Mouse (Mus musculus) ES-CJ7 (cell line): ENCODE measurements at regions not wholly inside any gene's neighbourhood (a gene's known extent, or its start where the extent isn't known, plus 50 kb on each side); places are given as distances from the start of the nearest gene placed in this dataset.
A peak's percentile ranks its signal among the peaks of the same experiment; 100 is the strongest.
"Not testable (repeated sequence)": the region's sequence is repeated elsewhere in the genome, so short reads cannot be mapped to it uniquely, and the experiment has no call there.

Source experiments
- DNase-seq: peaks from one replicate; pipeline ENCODE4 v3.0.0; 2011; ENCODE audit warnings: low read depth, low spot score

- DNase-seq, result not testable (repeated sequence)
Observed at GRCm38 (mm10) chr12:114757948-114758347, 1214.2 kb downstream of the Adam6a start.

- not testable (repeated sequence) for DNase-seq
Observed at GRCm38 (mm10) chr12:114764211-114764610, 1220.5 kb downstream of the Adam6a start.

- DNase-seq, result not testable (repeated sequence)
Observed at GRCm38 (mm10) chr12:114775414-114775813, 1231.7 kb downstream of the Adam6a start.

- DNase-seq, result no peak
Observed at GRCm38 (mm10) chr12:114804422-114804821, 1243.1 kb upstream of the Zfp386 start.

- no peak for DNase-seq
Observed at GRCm38 (mm10) chr12:114809186-114809585, 1238.3 kb upstream of the Zfp386 start.

GRCm38 (mm10) chr12:114816858-114817257, 1230.7 kb upstream of the Zfp386 start:
- DNase-seq, result peak; percentile 0

- DNase-seq, result peak; percentile 37
Observed at GRCm38 (mm10) chr12:114832916-114833315, 1214.6 kb upstream of the Zfp386 start.
